Mouse (Mus musculus) liver, embryonic 11.5 days (tissue): ENCODE measurements around the gene Fbll1. TPM values are rescaled to one million over a fixed set of nuclear protein-coding genes. Genes with fewer than 3 reads are reported as not detected.

Experiments
- ATAC-seq: fragments of 200-750 bp; cut with Nextera tagmentation; replicated peaks from 2 replicates; pipeline ENCODE4 v1.8.0; 2017; ENCODE audit warnings: moderate number of reproducible peaks, mild to moderate bottlenecking, moderate TSS enrichment, moderate library complexity; ENCODE audit not compliant: low FRiP score
- DNase-seq: peaks from one replicate; pipeline ENCODE4 v3.0.0-alpha.2; 2017; ENCODE audit warnings: low spot score
- H3K27ac ChIP-seq: fragments of 300-500 bp; sonication (generic); 2 replicates; pipeline ENCODE4 v1.5.1; 2014; ENCODE audit warnings: mild to moderate bottlenecking, low read depth, low read length, control low read depth
- H3K27me3 ChIP-seq: fragments of 300-500 bp; sonication (generic); replicated peaks from 2 replicates; pipeline ENCODE4 v1.6.1; 2014; ENCODE audit warnings: low read length, mixed read lengths; ENCODE audit not compliant: control insufficient read depth, insufficient read depth
- H3K36me3 ChIP-seq: fragments of 300-500 bp; sonication (generic); 2 replicates; pipeline ENCODE4 v1.6.1; 2014; ENCODE audit warnings: mild to moderate bottlenecking, low read length, moderate library complexity, mixed read lengths; ENCODE audit not compliant: control insufficient read depth, insufficient read depth
- H3K4me1 ChIP-seq: fragments of 300-500 bp; sonication (generic); replicated peaks from 2 replicates; pipeline ENCODE4 v1.6.1; 2014; ENCODE audit warnings: low read length, mixed read lengths; ENCODE audit not compliant: control insufficient read depth, insufficient read depth
- H3K4me2 ChIP-seq: fragments of 300-500 bp; sonication (generic); 2 replicates; pipeline ENCODE4 v1.6.1; 2014; ENCODE audit warnings: mild to moderate bottlenecking, control low read depth, moderate library complexity
- H3K4me3 ChIP-seq: fragments of 300-500 bp; sonication (generic); 2 replicates; pipeline ENCODE4 v1.5.1; 2014; ENCODE audit warnings: low read depth, low read length, control low read depth
- H3K9ac ChIP-seq: fragments of 300-500 bp; sonication (generic); 2 replicates; pipeline ENCODE4 v1.6.1; 2014; ENCODE audit warnings: low read depth, low read length, control low read depth
- H3K9me3 ChIP-seq: fragments of 300-500 bp; sonication (generic); 2 replicates; pipeline ENCODE4 v1.6.1; 2016; ENCODE audit warnings: low read length, inconsistent platforms, mixed read lengths; ENCODE audit not compliant: control insufficient read depth
- whole genome bisulfite sequencing: fragments of 180-500 bp; shearing (Covaris S2); extraction: QIAGEN DNeasy Blood & Tissue Kit; methylation state at CpG from one replicate; pipeline ENCODE4 v1.1.7; 2014; 5-methylcytosine and 5-hydroxymethylcytosine counted together
- polyA plus RNA-seq: library from polyadenylated mRNA; unstranded; fragments of >200 nt; fragmentation: Nextera tagmentation; extraction: Ambion mirVana; gene quantifications from 2 replicates; pipeline ENCODE4 v1.2.1, GENCODE M21; 2014

Fbll1 gene
- polyA plus RNA-seq, 1 experiment from 2014 or later, result not detected

- Histone ChIP-seq H3K9me3 (no peaks in the 10 kb centered on the region), H3K4me1 (peaks cover 14% of the 10 kb centered on the region), H3K36me3 (peaks cover 13% of the 10 kb centered on the region; the same call in 1 of the 2 replicates), H3K9ac (peak within 1 kb of the TSS; percentile 90), H3K27ac (peak within 1 kb of the TSS; percentile 4; the same call in 1 of the 2 replicates), H3K27me3 (no peaks in the 10 kb centered on the region), H3K4me2 (peak within 1 kb of the TSS; percentile 83), H3K4me3 (peak within 1 kb of the TSS; percentile 98)
- peak; percentile 92 for DNase-seq
- 2% methylated on average over 46 of the region's 46 CpGs for WGBS
- peak; percentile 87 for ATAC-seq
These were observed 35.5 kb upstream of the Fbll1 start, which contains the start of gene Rars for GRCm38 (mm10) chr11:35834022-35834760. Gene Rars (minus strand): TSS chr11:35834506.

GRCm38 (mm10) chr11:35833270-35833669 is 34.6 kb upstream of the Fbll1 start:
- Histone ChIP-seq H3K4me3 (peak overlapping the region; percentile 98), H3K9me3 (no peaks in the 10 kb centered on the region), H3K9ac (peak overlapping the region; percentile 90), H3K4me1 (peaks cover 14% of the 10 kb centered on the region), H3K36me3 (peaks cover 21% of the 10 kb centered on the region; the same call in 1 of the 2 replicates), H3K27ac (no peak overlapping the region), H3K4me2 (peak overlapping the region; percentile 83), H3K27me3 (no peaks in the 10 kb centered on the region)
- DNase-seq (no peak), ATAC-seq (no peak)
- 40% methylated on average over 6 of the region's 6 CpGs for whole genome bisulfite sequencing

- ATAC-seq (no peak), DNase-seq (no peak)
- Histone ChIP-seq H3K4me3 (no peak overlapping the region), H3K27ac (no peak overlapping the region), H3K36me3 (peaks cover 28% of the 10 kb centered on the region; the same call in 1 of the 2 replicates), H3K4me1 (peaks cover 14% of the 10 kb centered on the region), H3K9me3 (no peaks in the 10 kb centered on the region), H3K9ac (no peak overlapping the region), H3K27me3 (no peaks in the 10 kb centered on the region), H3K4me2 (peak overlapping the region; percentile 83; the same call in 1 of the 2 replicates)
- WGBS, result 51% methylated on average over 4 of the region's 4 CpGs
These were observed 33.5 kb upstream of the Fbll1 start for GRCm38 (mm10) chr11:35832139-35832538.

GRCm38 (mm10) chr11:35827714-35828113 is 29.0 kb upstream of the Fbll1 start:
- H3K36me3 ChIP-seq, result peaks cover 53% of the 10 kb centered on the region; the same call in 1 of the 2 replicates
- WGBS, result 86% methylated on average over 6 of the region's 6 CpGs

GRCm38 (mm10) chr11:35816316-35816715 is 17.6 kb upstream of the Fbll1 start:
- H3K36me3 ChIP-seq, result peaks cover 64% of the 10 kb centered on the region
- no peaks in the 10 kb centered on the region for H3K27me3 ChIP-seq
- H3K9ac ChIP-seq, result no peak overlapping the region
- H3K4me1 ChIP-seq, result no peaks in the 10 kb centered on the region
- ATAC-seq, result no peak
- H3K4me2 ChIP-seq, result no peak overlapping the region
- no peak for DNase-seq
- H3K4me3 ChIP-seq, result no peak overlapping the region
- H3K9me3 ChIP-seq, result no peaks in the 10 kb centered on the region
- H3K27ac ChIP-seq, result no peak overlapping the region
- WGBS, result 91% methylated on average over 12 of the region's 12 CpGs

More at GRCm38 (mm10) chr11:35827714-35828113, 29.0 kb upstream of the Fbll1 start:
- H3K4me3 ChIP-seq, result no peak overlapping the region
- DNase-seq (no peak), ATAC-seq (no peak)
- H3K4me1 ChIP-seq, result peaks cover 4% of the 10 kb centered on the region
- H3K27ac ChIP-seq, result no peak overlapping the region
- no peaks in the 10 kb centered on the region for H3K9me3 ChIP-seq
- no peak overlapping the region for H3K4me2 ChIP-seq
- no peak overlapping the region for H3K9ac ChIP-seq
- H3K27me3 ChIP-seq, result no peaks in the 10 kb centered on the region

GRCm38 (mm10) chr11:35811458-35811857 is 12.8 kb upstream of the Fbll1 start:
- ATAC-seq (no peak), DNase-seq (no peak)
- no peak overlapping the region for H3K27ac ChIP-seq
- 86% methylated on average over 10 of the region's 10 CpGs for WGBS
- no peak overlapping the region for H3K4me3 ChIP-seq
- H3K4me2 ChIP-seq, result no peak overlapping the region
- H3K36me3 ChIP-seq, result peaks cover 52% of the 10 kb centered on the region
- H3K9me3 ChIP-seq, result no peaks in the 10 kb centered on the region
- H3K9ac ChIP-seq, result no peak overlapping the region
- H3K27me3 ChIP-seq, result no peaks in the 10 kb centered on the region
- H3K4me1 ChIP-seq, result no peaks in the 10 kb centered on the region

- no peaks in the 10 kb centered on the region for H3K9me3 ChIP-seq
- no peak for DNase-seq
- peaks cover 38% of the 10 kb centered on the region for H3K27me3 ChIP-seq
- no peak overlapping the region for H3K9ac ChIP-seq
- H3K27ac ChIP-seq, result no peak overlapping the region
- no peak overlapping the region for H3K4me2 ChIP-seq
- peaks cover 7% of the 10 kb centered on the region; the same call in 1 of the 2 replicates for H3K4me1 ChIP-seq
- H3K36me3 ChIP-seq, result no peaks in the 10 kb centered on the region
- no peak overlapping the region for H3K4me3 ChIP-seq
- 67% methylated on average over 5 of the region's 5 CpGs for WGBS
- no peak for ATAC-seq
These were observed 2.6 kb upstream of the Fbll1 start for GRCm38 (mm10) chr11:35801332-35801731.

GRCm38 (mm10) chr11:35798495-35798820 is 226 bp downstream of the Fbll1 start:
- H3K4me3 ChIP-seq, result peak overlapping the region; percentile 40
- peaks cover 57% of the 10 kb centered on the region for H3K27me3 ChIP-seq
- no peak for ATAC-seq
- H3K4me2 ChIP-seq, result peak overlapping the region; percentile 59
- no peaks in the 10 kb centered on the region for H3K9me3 ChIP-seq
- 5% methylated on average over 23 of the region's 23 CpGs for WGBS
- H3K4me1 ChIP-seq, result peaks cover 7% of the 10 kb centered on the region; the same call in 1 of the 2 replicates
- no peaks in the 10 kb centered on the region for H3K36me3 ChIP-seq
- H3K27ac ChIP-seq, result no peak overlapping the region
- H3K9ac ChIP-seq, result no peak overlapping the region
- DNase-seq, result no peak
